Mouse (Mus musculus) lung, postnatal 14 days (tissue): ENCODE results near the gene Snx18.
A peak's percentile ranks its signal among the peaks of the same experiment; 100 is the strongest.

Experiments
- DNase-seq: peaks from one replicate; pipeline ENCODE4 v3.0.0; 2021

Snx18 gene

GRCm38 (mm10) chr13:113617891-113618823 is at the start of gene Snx18:
Snx18 (minus strand) TSS chr13:113618564.
- peak; percentile 92 for DNase-seq

- no peak for DNase-seq
Measured at GRCm38 (mm10) chr13:113663883-113664282, 45.5 kb upstream of the Snx18 start.

- DNase-seq: peak; percentile 16
Measured at GRCm38 (mm10) chr13:113663151-113663779, 44.9 kb upstream of the Snx18 start, which contains the start of gene Hspb3. Hspb3 (minus strand) TSS chr13:113663676.

- no peak for DNase-seq
Measured at GRCm38 (mm10) chr13:113661826-113662271, 43.5 kb upstream of the Snx18 start.

- no peak for DNase-seq
Measured at GRCm38 (mm10) chr13:113660576-113661310, 42.4 kb upstream of the Snx18 start.

DNA sequence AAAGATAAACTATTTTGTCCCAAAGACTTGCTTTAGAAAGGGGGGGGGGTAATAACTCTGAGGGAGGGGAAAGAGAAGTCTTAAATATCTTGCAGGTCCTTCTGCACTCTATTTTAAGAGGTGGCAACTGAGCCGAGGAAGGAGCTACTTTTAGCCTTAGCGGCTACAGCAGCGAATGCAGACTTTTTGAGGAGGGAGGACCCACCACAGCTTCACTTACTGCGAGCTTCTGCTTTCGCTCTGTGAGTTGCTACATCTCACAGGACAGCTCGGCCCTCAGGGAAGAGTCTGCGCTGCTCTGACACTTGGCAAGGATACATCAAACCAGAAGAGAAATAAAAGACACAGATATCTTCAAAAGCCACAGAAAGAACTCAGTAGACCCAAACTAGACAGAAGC is 38.8 kb upstream of the Snx18 start:
- DNase-seq: no peak

GRCm38 (mm10) chr13:113656639-113657038 is 38.3 kb upstream of the Snx18 start:
- DNase-seq: no peak

- no peak for DNase-seq
Measured at GRCm38 (mm10) chr13:113655511-113655910, 37.1 kb upstream of the Snx18 start.

GRCm38 (mm10) chr13:113640944-113641597 is 22.7 kb upstream of the Snx18 start:
- no peak for DNase-seq

- DNase-seq: peak; percentile 19
Measured at GRCm38 (mm10) chr13:113638914-113639313, 20.6 kb upstream of the Snx18 start.

GRCm38 (mm10) chr13:113635799-113636222 is 17.4 kb upstream of the Snx18 start:
- no peak for DNase-seq

DNA sequence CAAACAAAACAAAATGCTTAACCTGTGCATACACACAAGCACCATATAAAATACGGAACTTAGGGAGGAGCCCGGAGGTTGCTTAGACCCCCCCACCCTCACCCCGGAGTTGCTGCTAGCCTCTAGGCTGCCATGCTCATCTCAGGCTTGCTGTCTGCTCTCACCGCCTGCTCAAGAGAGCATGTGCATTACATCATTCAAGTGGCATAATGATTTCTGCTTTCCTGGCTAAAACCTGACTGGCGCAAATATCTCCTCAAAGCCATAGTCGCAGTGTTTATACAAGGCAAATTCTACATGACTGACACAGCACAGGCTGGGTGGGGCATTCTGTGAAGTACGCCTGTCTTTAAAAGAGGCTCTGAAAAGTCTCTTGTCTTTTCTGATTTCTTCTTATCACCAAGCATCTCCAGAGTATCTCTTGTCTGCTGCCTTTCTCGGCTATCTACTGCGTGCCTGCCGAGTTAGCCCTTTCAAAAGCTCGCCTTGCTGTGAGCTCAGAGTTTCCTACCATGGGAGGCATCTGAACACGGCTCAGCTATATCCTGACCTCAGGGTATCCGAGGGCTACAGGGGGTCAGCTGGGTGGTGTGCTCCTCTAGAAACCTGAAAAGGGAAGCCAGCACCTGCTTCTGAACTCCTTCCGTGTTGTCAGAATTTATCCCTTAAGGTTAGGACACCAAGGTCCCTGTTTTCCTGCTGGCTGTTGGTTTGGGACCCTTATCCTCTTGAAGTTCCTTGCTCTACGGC is 16.5 kb upstream of the Snx18 start:
- no peak for DNase-seq

- no peak for DNase-seq
Measured at GRCm38 (mm10) chr13:113632506-113632905, 14.1 kb upstream of the Snx18 start.

DNA sequence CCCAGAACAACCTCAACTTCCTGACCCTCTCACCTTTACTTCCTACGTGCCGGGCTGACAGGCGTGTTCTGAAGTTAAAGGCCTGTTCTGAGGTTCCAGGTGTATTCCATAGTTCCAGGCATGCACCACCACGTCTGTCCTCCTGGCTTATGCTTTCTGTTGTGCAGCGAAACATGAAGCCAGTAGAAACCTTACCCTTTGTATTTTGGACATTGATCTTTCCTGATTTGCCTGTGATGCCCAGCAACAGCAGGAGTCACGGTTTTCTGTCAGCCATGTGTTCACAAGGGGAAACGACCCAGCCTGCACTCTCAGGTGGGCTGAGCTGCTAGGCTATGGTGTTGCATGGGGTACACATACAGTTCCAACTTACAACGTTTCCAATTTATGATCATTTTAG is 9.2 kb upstream of the Snx18 start:
- DNase-seq: no peak

DNA sequence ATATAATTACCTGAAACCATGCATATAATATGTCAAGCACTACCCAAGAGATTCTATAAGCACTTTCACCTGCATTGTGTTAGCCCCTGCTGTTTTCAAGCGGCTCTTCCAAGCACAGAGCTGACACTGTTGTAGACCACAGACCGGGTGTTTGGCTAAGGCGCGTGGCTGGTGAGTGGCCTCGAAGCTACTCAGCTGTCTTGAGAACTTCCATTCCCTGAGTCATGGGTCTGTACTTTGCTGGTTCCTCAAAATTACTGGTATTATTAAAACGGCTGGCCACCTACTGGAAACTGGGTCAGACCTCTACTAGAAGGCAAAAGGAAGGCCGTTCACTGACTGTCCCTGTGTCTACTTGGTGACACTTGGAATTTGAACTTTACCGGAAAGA is 4.5 kb upstream of the Snx18 start:
- DNase-seq: no peak

DNA sequence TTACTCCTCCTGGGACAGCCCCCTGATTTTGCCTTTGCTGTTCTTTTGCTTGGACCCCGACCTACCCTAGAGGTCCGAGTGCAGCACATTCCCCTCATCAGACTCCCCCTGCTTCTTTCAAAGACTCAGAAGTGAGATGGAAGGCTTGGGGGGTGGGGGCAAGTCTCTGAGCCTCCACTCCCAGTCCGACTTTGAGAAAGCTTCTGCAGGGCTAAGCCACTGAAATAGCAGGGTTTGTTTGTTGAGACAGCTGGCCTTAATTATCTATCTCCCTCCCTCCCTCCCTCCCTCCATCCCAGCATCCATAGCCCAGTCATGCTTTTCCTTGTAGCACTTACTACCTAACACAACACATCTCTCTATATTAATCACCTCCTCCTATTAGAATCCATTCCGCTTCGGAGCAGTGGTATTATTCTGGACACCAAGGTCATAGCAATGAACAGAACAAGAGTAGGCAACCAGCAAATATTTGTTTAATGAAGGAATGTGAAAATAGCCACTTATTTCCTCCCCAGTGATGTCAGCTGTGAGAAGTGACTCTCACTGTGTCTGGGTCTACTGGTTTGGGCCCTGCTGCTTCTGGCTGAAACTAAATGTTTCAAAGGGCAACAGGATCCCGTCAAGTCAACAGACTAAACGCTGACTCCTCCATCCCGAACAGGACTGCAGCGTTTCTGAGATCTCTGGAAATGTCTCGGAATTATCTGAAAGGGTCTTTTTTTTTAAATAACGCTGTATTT is 3.9 kb upstream of the Snx18 start:
- no peak for DNase-seq

DNA sequence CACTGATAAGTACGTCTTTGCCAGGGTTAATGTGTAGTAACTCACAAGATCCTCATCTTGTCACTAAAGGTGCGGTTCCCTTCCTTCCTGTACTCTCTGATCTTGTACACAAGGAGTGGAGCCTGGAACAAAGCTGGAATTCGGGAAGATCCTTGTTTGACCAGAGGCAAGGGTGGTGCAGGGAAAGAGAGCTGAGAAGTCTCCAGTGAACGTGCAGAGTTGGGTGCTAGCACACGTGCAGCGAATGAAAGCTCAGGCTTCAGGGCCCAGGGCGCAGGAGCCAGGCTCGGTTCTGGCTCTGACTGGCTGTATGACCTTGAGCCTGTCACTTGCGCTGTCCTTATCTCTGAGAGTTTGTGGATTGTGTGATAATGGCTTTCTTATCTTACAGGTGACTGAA is 639 bp upstream of the Snx18 start:
- DNase-seq: no peak

GRCm38 (mm10) chr13:113617338-113617890 is 950 bp downstream of the Snx18 start:
- DNase-seq: no peak

DNA sequence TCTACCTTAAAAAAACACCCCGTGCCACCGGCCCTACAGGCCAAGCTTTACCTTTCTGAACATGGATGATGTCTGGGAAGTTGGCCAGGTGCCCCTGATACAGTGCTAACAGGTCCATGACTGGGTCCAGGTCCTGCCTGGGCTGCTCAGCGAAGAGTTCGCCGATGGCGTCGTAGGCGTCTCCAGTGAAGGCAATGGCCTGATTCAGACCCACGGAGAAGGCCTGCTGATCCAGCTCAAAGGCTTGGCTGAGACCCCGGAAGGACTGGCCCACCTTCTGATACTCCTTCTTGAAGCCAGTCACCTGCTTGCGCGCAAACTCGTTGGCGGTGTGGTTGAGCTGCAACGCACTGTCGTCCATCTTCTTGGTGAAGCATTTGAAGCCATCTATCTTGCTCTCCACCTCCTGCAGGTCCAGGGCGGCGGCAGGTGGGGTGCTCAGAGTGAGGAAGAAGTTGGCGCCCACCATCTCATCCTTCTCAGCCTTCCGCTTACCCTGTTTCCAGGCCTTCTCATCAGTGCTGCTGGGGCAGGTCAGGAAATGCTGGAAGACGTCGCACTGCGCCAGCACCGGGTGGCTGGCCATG is 1.5 kb downstream of the Snx18 start:
- no peak for DNase-seq

- no peak for DNase-seq
Measured at GRCm38 (mm10) chr13:113615971-113616671, 2.2 kb downstream of the Snx18 start.
